Mouse (Mus musculus) neural tube, embryonic 12.5 days (tissue): ENCODE results near the gene Qars. TPM values are rescaled to one million over a fixed set of nuclear protein-coding genes. Genes with fewer than 3 reads are reported as not detected.

ENCODE experiments used
- ATAC-seq: fragments of 200-750 bp; cut with Nextera tagmentation; 2 replicates; pipeline ENCODE4 v1.8.0; 2017; ENCODE audit warnings: low read depth, mild to moderate bottlenecking, moderate TSS enrichment, moderate library complexity; ENCODE audit not compliant: low FRiP score
- H3K27ac ChIP-seq: fragments of 300-500 bp; sonication (generic); 2 replicates; pipeline ENCODE4 v1.5.1; 2016
- H3K27me3 ChIP-seq: fragments of 300-500 bp; sonication (generic); replicated peaks from 2 replicates; pipeline ENCODE4 v1.6.1; 2016; ENCODE audit warnings: mild to moderate bottlenecking
- H3K36me3 ChIP-seq: fragments of 300-500 bp; sonication (generic); 2 replicates; pipeline ENCODE4 v1.6.1; 2016; ENCODE audit warnings: mild to moderate bottlenecking
- H3K4me1 ChIP-seq: fragments of 300-500 bp; sonication (generic); 2 replicates; pipeline ENCODE4 v1.6.1; 2016
- H3K4me2 ChIP-seq: fragments of 300-500 bp; sonication (generic); replicated peaks from 2 replicates; pipeline ENCODE4 v1.6.1; 2016; ENCODE audit warnings: mild to moderate bottlenecking
- H3K4me3 ChIP-seq: fragments of 300-500 bp; sonication (generic); 2 replicates; pipeline ENCODE4 v1.5.1; 2016
- H3K9ac ChIP-seq: fragments of 300-500 bp; sonication (generic); 2 replicates; pipeline ENCODE4 v1.6.1; 2016; ENCODE audit warnings: mild to moderate bottlenecking
- H3K9me3 ChIP-seq: fragments of 300-500 bp; sonication (generic); 2 replicates; pipeline ENCODE4 v1.6.1; 2016; ENCODE audit warnings: mild to moderate bottlenecking
- WGBS: fragments of 180-500 bp; shearing (Covaris S2); methylation state at CpG from one replicate; pipeline ENCODE4 v1.1.7; 2016; 5-methylcytosine and 5-hydroxymethylcytosine counted together
- polyA plus RNA-seq: library from polyadenylated mRNA; unstranded; fragments of >200 nt; fragmentation: Nextera tagmentation; extraction: Ambion mirVana; gene quantifications from 2 replicates; pipeline ENCODE4 v1.2.1, GENCODE M21; 2016

Gene Qars
- polyA plus RNA-seq, 1 experiment from 2014 or later: 86.9 TPM

DNA sequence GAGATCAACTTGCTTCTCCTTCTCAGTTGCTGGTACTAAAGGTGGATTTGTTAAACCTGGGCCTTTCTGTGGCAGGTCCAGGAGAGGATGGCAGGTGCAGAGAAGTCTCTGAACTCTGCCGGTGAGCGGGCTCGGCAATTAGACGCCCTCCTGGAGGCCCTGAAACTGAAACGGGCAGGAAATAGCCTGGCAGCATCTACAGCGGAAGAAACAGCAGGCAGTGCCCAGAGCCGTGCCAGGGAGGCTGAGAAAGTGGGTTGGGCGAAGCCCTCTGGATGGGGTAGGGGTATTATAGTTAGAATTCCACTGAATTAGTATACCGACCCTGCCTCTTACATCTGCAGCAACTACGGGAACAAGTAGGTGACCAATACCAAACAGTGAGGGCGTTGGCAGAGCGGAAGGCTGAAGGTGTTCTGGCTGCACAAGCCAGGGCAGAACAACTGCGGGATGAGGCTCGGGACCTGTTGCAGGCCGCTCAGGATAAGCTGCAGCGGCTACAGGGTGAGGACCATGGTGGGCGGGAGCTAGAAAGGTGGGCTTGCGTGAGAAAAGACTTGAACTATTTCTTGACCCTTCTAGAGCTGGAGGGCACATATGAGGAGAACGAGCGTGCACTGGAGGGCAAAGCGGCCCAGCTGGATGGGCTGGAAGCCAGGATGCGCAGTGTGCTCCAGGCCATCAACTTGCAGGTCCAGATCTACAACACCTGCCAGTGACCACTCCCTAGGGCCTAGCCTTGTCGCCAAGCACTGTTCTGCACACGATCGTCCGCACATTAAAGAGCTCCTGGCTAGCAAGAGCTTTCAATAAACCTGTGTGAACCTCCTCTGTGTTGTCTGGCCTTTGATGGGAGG lies 17.6 kb upstream of the Qars start:
- peak overlapping the region; percentile 91 for H3K27ac ChIP-seq
- WGBS: 70% methylated on average over 26 of the region's 26 CpGs
- H3K4me3 ChIP-seq: peak overlapping the region; percentile 88
- H3K36me3 ChIP-seq: peaks cover 74% of the 10 kb centered on the region
- H3K4me2 ChIP-seq: peak overlapping the region; percentile 93
- H3K9ac ChIP-seq: peak overlapping the region; percentile 92
- no peaks in the 10 kb centered on the region for H3K9me3 ChIP-seq
- H3K4me1 ChIP-seq: peaks cover 23% of the 10 kb centered on the region
- peak; percentile 72 for ATAC-seq
- H3K27me3 ChIP-seq: no peaks in the 10 kb centered on the region

DNA sequence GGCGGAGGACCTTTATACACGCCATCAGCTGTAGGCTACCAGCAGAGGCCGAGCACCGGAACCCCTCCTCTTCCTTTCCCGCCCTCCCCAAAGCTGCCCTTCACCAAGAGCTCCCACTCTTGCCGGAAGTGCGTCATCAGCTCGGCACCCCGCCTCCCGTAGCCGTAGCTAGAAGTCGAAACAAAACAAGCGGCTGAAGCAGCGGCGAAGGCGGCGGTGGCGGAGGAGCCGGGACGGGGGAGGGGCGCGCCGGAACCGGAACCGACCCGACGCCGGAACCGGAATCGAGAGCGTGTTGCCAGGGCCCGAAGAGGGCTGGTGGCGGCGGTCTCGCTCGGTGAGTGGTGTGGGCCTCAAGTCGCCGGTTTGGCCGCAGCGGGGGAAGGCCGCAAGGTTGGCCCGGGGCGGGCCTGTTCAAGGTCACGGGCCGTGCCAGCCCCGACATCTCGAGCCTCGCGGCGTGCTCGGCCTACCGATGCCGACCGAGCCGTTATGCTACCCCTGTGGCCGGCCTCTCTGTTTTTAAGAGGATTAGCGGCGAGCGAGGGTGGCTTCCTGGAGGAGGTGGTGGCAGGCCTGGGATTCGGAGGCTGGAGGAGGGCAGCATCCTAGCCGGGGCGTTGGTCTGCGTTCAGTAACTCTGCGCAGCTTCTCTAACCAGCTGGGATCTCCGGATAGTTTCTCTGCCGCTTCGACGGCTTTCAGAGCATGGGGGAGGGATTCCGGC lies 16.8 kb upstream of the Qars start, which contains the start of gene Usp19:
Usp19 (plus strand) TSS at position 44 of the 727 bp plus-strand sequence.
- WGBS: under 1% methylated on average over 69 of the region's 69 CpGs
- Histone ChIP-seq H3K4me1 (peaks cover 23% of the 10 kb centered on the region), H3K27me3 (no peaks in the 10 kb centered on the region), H3K27ac (peak within 1 kb of the TSS; percentile 91), H3K9me3 (no peaks in the 10 kb centered on the region), H3K9ac (peak within 1 kb of the TSS; percentile 92), H3K4me2 (peak within 1 kb of the TSS; percentile 93), H3K4me3 (peak within 1 kb of the TSS; percentile 88), H3K36me3 (peaks cover 73% of the 10 kb centered on the region)
- peak; percentile 95 for ATAC-seq

DNA sequence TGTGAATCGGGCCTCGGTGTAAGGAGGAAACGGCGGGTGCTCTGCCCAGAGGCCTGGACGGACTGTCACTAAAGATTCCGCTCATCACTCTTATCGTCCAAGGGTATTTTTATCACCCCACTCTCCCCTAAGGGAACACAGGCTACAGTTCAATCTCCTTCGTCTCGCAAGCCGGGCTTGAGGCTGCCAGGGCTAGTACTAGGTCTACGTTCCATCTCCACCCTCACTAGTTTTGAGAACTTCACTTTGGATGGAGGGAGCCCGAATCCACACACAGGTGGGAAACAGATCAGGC lies 16.3 kb upstream of the Qars start:
- Histone ChIP-seq H3K27me3 (no peaks in the 10 kb centered on the region), H3K36me3 (peaks cover 73% of the 10 kb centered on the region), H3K9me3 (no peaks in the 10 kb centered on the region), H3K4me3 (peak overlapping the region; percentile 88), H3K4me1 (peaks cover 23% of the 10 kb centered on the region), H3K9ac (peak overlapping the region; percentile 92), H3K27ac (peak overlapping the region; percentile 91), H3K4me2 (peak overlapping the region; percentile 93)
- ATAC-seq: 0 out of 2 replicates have a peak, but pooled peaks have one; percentile 3
- WGBS: 14% methylated on average over 12 of the region's 12 CpGs

DNA sequence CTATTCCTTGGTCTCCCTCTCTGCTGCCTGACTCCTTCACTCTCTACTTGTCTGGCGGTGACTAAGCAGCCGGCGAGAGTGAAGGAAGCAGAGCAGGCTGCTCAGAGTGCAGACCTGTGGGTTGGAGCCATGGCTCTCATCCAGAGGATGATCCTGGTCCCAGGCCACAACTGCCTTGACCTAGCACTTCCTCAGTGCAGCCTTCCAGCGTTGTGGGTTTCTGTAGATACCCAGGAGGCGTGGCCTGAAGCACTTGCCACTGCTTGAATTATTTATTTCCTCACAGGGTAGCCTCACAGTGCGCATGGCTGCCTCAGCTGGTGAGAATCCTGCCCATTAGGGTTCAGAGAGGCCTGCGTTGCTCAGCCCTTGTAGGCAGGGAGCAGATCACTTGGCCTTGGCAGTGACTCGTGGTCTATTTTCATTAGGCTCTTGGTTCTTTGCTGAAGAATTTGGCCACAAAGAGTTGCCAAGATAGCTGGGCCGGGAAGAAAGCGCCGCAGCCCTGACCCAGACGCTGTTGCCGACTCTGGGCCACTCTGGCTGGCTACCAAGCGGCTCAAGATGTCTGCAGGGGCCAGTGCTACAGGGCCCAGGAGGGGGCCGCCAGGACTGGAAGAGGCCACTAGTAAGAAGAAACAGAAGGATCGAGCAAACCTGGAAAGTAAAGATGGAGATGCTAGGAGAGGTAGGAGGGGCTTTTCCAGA lies 15.3 kb upstream of the Qars start:
- Histone ChIP-seq H3K36me3 (peaks cover 74% of the 10 kb centered on the region), H3K4me2 (peak overlapping the region; percentile 93), H3K9me3 (no peaks in the 10 kb centered on the region), H3K27me3 (no peaks in the 10 kb centered on the region), H3K4me1 (peaks cover 23% of the 10 kb centered on the region), H3K27ac (no peak overlapping the region), H3K4me3 (peak overlapping the region; percentile 0; the same call in 1 of the 2 replicates), H3K9ac (peak overlapping the region; percentile 92)
- no peak for ATAC-seq
- 88% methylated on average over 16 of the region's 16 CpGs for WGBS

DNA sequence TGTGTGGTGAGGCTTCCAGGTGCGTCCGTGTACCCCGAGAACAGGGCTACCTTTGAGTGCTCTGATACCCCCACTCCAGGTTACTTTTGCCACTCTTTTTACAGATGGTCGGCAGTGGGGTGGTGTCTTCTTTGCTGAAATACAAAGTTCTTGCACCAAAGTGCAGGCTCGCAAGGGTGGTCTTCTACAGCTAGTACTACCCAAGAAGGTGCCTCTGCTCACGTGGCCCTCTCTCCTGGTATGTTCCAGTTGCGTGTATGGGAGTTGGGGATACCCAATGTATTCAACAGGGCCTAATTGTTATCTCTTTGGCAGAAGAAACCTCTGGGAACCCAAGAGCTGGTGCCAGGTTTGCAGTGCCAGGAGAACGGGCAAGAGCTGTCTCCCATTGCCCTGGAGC lies 14.3 kb upstream of the Qars start:
- Histone ChIP-seq H3K27ac (no peak overlapping the region), H3K36me3 (peaks cover 74% of the 10 kb centered on the region), H3K9ac (no peak overlapping the region), H3K4me2 (no peak overlapping the region), H3K4me3 (no peak overlapping the region), H3K4me1 (peaks cover 23% of the 10 kb centered on the region), H3K27me3 (no peaks in the 10 kb centered on the region), H3K9me3 (no peaks in the 10 kb centered on the region)
- 93% methylated on average over 8 of the region's 8 CpGs for WGBS
- ATAC-seq: no peak

DNA sequence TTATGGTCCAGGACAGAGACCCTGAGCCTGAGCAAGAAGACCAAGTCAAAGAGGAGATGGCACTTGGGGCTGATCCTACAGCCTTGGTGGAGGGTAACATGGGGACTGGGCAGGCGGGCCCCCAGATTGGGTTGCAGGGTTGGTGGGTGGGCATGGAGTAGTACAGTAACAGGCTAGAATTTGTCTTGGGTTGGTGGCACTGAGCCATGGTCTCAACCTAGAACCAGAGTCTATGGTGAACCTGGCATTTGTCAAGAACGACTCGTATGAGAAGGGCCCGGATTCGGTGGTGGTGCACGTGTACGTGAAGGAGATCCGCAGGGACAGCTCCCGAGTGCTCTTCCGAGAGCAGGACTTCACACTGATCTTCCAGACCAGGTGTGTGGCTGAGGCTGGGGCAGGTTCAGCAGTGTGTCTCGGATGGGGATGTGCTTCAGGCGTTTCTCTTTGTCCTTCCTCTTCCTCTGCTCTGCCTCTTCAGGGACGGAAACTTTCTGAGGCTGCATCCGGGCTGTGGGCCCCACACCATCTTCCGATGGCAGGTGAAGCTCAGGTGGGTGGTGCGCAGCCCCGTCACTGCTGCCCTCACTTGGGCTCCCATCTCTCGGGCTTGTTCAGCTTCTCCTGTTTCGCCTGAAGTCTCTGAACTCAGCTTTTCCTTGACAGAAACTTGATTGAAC lies 13.2 kb upstream of the Qars start:
- no peak overlapping the region for H3K4me2 ChIP-seq
- ATAC-seq: no peak
- no peak overlapping the region for H3K4me3 ChIP-seq
- 93% methylated on average over 19 of the region's 19 CpGs for WGBS
- H3K9me3 ChIP-seq: no peaks in the 10 kb centered on the region
- H3K9ac ChIP-seq: 0 out of 2 replicates have a peak overlapping the region, but pooled peaks have one; percentile 3
- H3K27me3 ChIP-seq: no peaks in the 10 kb centered on the region
- peaks cover 74% of the 10 kb centered on the region for H3K36me3 ChIP-seq
- H3K4me1 ChIP-seq: peaks cover 23% of the 10 kb centered on the region
- H3K27ac ChIP-seq: no peak overlapping the region

DNA sequence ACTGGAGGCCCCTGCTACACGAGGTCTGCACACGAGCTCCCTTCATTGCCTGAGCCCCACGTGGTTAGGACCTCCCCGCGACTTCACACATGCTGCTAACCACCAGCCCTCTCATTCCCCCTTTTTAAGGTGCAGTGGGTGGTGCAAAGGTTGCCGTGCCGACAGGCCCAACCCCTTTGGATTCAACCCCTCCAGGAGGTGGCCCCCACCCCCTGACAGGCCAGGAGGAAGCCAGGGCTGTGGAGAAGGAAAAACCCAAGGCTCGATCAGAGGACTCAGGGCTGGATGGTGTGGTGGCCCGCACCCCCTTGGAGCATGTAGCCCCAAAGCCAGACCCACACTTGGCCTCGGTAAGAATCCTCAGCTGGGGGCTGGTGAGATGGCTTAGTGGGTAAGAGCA lies 12.6 kb upstream of the Qars start:
- 81% methylated on average over 10 of the region's 10 CpGs for WGBS

DNA sequence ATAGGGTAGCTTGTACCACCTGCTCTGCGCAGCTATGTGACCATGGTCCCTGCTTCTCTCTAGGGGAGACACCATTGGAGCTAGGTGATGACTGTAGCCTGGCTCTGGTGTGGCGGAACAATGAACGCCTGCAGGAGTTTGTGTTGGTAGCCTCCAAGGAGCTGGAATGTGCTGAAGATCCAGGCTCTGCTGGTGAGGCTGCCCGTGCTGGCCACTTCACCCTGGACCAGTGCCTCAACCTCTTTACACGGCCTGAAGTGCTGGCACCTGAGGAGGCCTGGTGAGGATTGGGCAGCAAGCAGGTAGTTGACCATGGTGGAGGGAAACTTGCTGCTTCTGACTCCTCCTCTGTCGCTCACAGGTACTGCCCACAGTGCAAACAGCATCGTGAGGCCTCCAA lies 8.3 kb upstream of the Qars start:
- Histone ChIP-seq H3K9ac (no peak overlapping the region), H3K36me3 (peaks cover 92% of the 10 kb centered on the region), H3K9me3 (no peaks in the 10 kb centered on the region), H3K27me3 (no peaks in the 10 kb centered on the region), H3K4me3 (no peak overlapping the region), H3K4me1 (no peaks in the 10 kb centered on the region), H3K4me2 (no peak overlapping the region), H3K27ac (no peak overlapping the region)
- 97% methylated on average over 7 of the region's 7 CpGs for WGBS
- ATAC-seq: no peak

More for the DNA sequence above, 12.6 kb upstream of the Qars start:
- Histone ChIP-seq H3K4me1 (peaks cover 19% of the 10 kb centered on the region), H3K36me3 (peaks cover 76% of the 10 kb centered on the region), H3K27me3 (no peaks in the 10 kb centered on the region), H3K9ac (0 out of 2 replicates have a peak overlapping the region, but pooled peaks have one; percentile 3), H3K4me3 (no peak overlapping the region), H3K4me2 (no peak overlapping the region), H3K27ac (no peak overlapping the region), H3K9me3 (no peaks in the 10 kb centered on the region)
- ATAC-seq: no peak

DNA sequence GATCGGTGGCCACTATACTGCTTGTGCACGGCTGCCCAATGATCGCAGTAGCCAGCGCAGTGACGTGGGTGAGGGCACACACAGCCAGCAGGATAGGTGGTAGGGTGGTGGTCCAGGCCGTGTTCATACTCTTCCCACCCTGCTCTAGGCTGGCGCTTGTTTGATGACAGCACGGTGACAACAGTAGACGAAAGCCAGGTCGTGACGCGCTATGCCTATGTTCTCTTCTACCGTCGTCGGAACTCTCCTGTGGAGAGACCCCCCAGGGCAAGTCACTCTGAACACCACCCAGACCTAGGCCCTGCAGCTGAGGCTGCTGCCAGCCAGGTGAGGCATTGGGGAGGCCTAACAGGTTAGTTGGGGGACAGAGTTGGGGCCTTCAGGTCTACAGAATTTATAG lies 7.6 kb upstream of the Qars start:
- H3K4me2 ChIP-seq: no peak overlapping the region
- ATAC-seq: no peak
- no peak overlapping the region for H3K4me3 ChIP-seq
- H3K9ac ChIP-seq: no peak overlapping the region
- WGBS: 96% methylated on average over 15 of the region's 15 CpGs
- no peaks in the 10 kb centered on the region for H3K27me3 ChIP-seq
- H3K36me3 ChIP-seq: peaks cover 84% of the 10 kb centered on the region
- no peaks in the 10 kb centered on the region for H3K9me3 ChIP-seq
- no peak overlapping the region for H3K27ac ChIP-seq
- H3K4me1 ChIP-seq: no peaks in the 10 kb centered on the region

DNA sequence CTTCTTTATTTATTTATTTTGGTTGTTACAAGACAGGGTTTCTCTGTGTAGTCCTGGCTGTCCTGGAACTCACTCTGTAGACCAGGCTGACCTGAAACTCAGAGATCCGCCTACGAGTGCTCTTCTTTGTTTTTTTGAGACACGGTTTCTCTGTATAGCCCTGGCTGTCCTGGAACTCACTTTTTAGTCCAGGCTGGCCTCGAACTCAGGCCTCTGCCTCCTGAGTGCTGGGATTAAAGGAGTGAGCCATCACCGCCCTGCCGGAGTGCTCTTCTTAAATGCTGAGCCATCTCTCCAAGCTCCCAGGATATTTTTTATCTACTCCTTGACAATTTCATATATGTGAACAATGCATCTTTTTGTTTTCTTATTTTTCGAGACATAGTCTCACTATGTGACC lies 605 bp upstream of the Qars start:
- H3K9ac ChIP-seq: peak overlapping the region; percentile 1; the same call in 1 of the 2 replicates
- no peak for ATAC-seq
- H3K27ac ChIP-seq: no peak overlapping the region
- H3K27me3 ChIP-seq: no peaks in the 10 kb centered on the region
- no peaks in the 10 kb centered on the region for H3K9me3 ChIP-seq
- WGBS: 88% methylated on average over 7 of the region's 7 CpGs
- no peak overlapping the region for H3K4me3 ChIP-seq
- peak overlapping the region; percentile 69 for H3K4me2 ChIP-seq
- H3K36me3 ChIP-seq: peaks cover 36% of the 10 kb centered on the region
- H3K4me1 ChIP-seq: peaks cover 14% of the 10 kb centered on the region

DNA sequence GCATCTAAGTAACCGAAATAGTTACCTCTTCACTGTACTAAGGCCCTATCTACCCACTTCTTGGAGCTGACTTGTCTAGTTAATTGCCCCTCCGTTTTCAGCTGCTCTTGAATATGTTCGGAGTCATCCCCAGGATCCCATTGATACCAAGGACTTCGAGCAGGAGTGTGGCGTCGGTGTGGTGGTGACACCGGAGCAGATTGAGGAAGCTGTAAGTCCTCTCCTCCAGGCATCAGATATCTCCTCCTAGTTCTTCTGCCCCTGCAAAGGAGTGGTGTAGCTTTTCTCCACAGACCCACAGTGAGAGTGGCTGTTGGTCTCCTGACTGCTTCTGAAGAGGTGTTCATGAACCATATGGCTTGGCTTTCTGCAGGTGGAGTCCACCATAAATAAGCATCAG lies 1.3 kb downstream of the Qars start:
- Histone ChIP-seq H3K4me1 (peaks cover 14% of the 10 kb centered on the region), H3K27ac (no peak overlapping the region), H3K9me3 (no peaks in the 10 kb centered on the region), H3K9ac (peak overlapping the region; percentile 63), H3K4me2 (peak overlapping the region; percentile 69), H3K36me3 (peaks cover 39% of the 10 kb centered on the region), H3K27me3 (no peaks in the 10 kb centered on the region), H3K4me3 (peak overlapping the region; percentile 68)
- 90% methylated on average over 7 of the region's 7 CpGs for WGBS
- ATAC-seq: no peak
